Mouse (Mus musculus) liver, embryonic 16.5 days (tissue): Measurements from ENCODE around the gene Galnt18. TPM values are rescaled to one million over a fixed set of nuclear protein-coding genes. Genes with fewer than 3 reads are reported as not detected.

ENCODE experiments used
- ATAC-seq: fragments of 200-750 bp; cut with Nextera tagmentation; 2 replicates; pipeline ENCODE4 v1.8.0; 2017; ENCODE audit warnings: low read depth, mild to moderate bottlenecking, moderate number of reproducible peaks, moderate library complexity
- H3K27ac ChIP-seq: fragments of 300-500 bp; sonication (generic); 2 replicates; pipeline ENCODE4 v1.5.1; 2014; ENCODE audit warnings: mild to moderate bottlenecking, low read length
- H3K27me3 ChIP-seq: fragments of 300-500 bp; sonication (generic); 2 replicates; pipeline ENCODE4 v1.6.1; 2014; ENCODE audit warnings: low read depth, low read length, mixed read lengths; ENCODE audit not compliant: control insufficient read depth, insufficient read depth
- H3K36me3 ChIP-seq: fragments of 300-500 bp; sonication (generic); 2 replicates; pipeline ENCODE4 v1.6.1; 2014; ENCODE audit warnings: mild to moderate bottlenecking; ENCODE audit not compliant: control insufficient read depth, insufficient read depth
- H3K4me1 ChIP-seq: fragments of 300-500 bp; sonication (generic); 2 replicates; pipeline ENCODE4 v1.6.1; 2014; ENCODE audit warnings: low read depth, low read length, mixed read lengths; ENCODE audit not compliant: control insufficient read depth
- H3K4me2 ChIP-seq: fragments of 300-500 bp; sonication (generic); 2 replicates; pipeline ENCODE4 v1.6.1; 2014; ENCODE audit warnings: low read depth, low read length, mixed read lengths
- H3K4me3 ChIP-seq: fragments of 300-500 bp; sonication (generic); 2 replicates; pipeline ENCODE4 v1.5.1; 2014; ENCODE audit warnings: low read depth, mild to moderate bottlenecking, low read length
- H3K9ac ChIP-seq: fragments of 300-500 bp; sonication (generic); 2 replicates; pipeline ENCODE4 v1.6.1; 2014; ENCODE audit warnings: low read depth, low read length
- H3K9me3 ChIP-seq: fragments of 300-500 bp; sonication (generic); replicated peaks from 2 replicates; pipeline ENCODE4 v1.6.1; 2016; ENCODE audit warnings: low read length; ENCODE audit not compliant: control insufficient read depth
- WGBS: fragments of 180-500 bp; shearing (Covaris S2); extraction: QIAGEN DNeasy Blood & Tissue Kit; methylation state at CpG from one replicate; pipeline ENCODE4 v1.1.7; 2014; ENCODE audit not compliant: insufficient replicate concordance; 5-methylcytosine and 5-hydroxymethylcytosine counted together
- polyA plus RNA-seq: library from polyadenylated mRNA; unstranded; fragments of >200 nt; fragmentation: Nextera tagmentation; extraction: Ambion mirVana; gene quantifications from 2 replicates; pipeline ENCODE4 v1.2.1, GENCODE M21; 2015

The Galnt18 gene
- polyA plus RNA-seq, 1 experiment from 2014 or later = 2.2 TPM

- Histone ChIP-seq H3K4me3 (peak overlapping the region; percentile 30; the same call in 1 of the 2 replicates), H3K27me3 (peaks cover 30% of the 10 kb centered on the region), H3K4me2 (peak overlapping the region; percentile 51), H3K9me3 (no peaks in the 10 kb centered on the region), H3K4me1 (no peaks in the 10 kb centered on the region), H3K9ac (no peak overlapping the region), H3K36me3 (no peaks in the 10 kb centered on the region), H3K27ac (no peak overlapping the region)
- 15% methylated on average over 27 of the region's 27 CpGs for WGBS
- ATAC-seq = no peak
These were observed 831 bp downstream of the Galnt18 start for GRCm38 (mm10) chr7:111778789-111779503.

DNA sequence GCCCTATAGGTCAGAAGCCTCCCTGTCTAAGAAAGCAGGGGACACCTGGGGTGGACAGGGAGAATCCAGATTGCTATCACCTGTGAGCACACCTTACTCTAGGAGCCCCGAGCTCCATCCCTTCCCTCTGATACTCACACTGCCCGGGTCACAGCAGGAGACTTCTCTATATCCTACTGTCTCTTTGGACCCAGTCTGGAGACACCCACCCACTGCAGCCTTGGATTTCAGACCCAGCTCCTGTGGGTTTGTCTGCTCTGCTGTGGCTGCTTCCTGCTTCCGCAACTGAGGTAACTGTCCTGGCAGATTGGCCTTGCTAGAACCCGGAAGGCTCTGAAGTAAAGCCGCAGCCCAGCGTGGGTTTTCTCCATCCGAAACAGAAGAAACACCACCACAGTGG, 1.6 kb downstream of the Galnt18 start:
- Histone ChIP-seq H3K36me3 (no peaks in the 10 kb centered on the region), H3K9me3 (no peaks in the 10 kb centered on the region), H3K4me3 (no peak overlapping the region), H3K27ac (no peak overlapping the region), H3K4me1 (no peaks in the 10 kb centered on the region), H3K27me3 (peaks cover 30% of the 10 kb centered on the region), H3K9ac (no peak overlapping the region), H3K4me2 (no peak overlapping the region)
- no peak for ATAC-seq
- 36% methylated on average over 7 of the region's 7 CpGs for WGBS

DNA sequence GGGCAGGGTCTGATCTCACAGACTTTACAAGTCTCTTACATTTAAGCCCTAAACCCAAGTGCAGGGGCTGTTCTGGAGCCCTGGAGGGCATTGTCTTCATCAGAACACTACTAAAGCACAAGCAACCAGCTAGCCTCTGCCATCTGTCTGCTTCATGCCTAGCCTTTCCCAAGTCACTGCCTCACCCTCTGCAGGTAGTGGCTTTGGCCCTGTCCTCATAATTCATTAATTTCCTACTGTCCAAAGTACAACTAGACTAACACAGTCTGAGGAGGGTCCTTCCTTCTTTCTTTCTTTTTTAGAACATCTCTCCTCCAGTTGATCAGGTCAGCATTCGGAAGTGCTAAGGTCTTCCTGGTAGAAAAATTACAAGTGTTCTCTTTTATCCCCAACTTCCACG, 2.6 kb downstream of the Galnt18 start:
- H3K27me3 ChIP-seq = peaks cover 30% of the 10 kb centered on the region
- H3K4me3 ChIP-seq = no peak overlapping the region
- H3K27ac ChIP-seq = no peak overlapping the region
- H3K4me1 ChIP-seq = no peaks in the 10 kb centered on the region
- no peak overlapping the region for H3K4me2 ChIP-seq
- no peak for ATAC-seq
- 51% methylated on average over 2 of the region's 2 CpGs for WGBS
- no peak overlapping the region for H3K9ac ChIP-seq
- no peaks in the 10 kb centered on the region for H3K36me3 ChIP-seq
- H3K9me3 ChIP-seq = no peaks in the 10 kb centered on the region

DNA sequence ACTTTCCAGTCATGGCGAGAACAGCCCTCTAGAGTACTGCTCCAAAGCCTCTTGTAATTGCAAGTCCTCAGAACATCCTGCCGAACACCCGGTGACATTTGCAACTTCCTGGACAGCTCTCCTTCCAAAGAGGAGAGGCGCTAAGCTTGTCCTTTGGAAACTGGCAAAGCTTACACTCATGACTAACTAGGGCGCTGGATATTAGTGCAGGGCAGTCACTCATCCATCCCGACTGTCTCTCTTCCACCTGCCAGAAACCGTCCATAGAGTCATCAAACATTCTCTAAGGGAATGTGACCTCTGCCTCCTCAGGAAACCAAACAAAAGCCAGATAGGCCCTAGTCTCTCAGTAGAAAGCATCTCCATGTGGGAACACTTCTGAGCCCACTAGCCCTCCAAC, 3.6 kb downstream of the Galnt18 start:
- no peak for ATAC-seq
- 35% methylated on average over 7 of the region's 7 CpGs for WGBS
- H3K27ac ChIP-seq = no peak overlapping the region

GRCm38 (mm10) chr7:111772398-111772797, 7.4 kb downstream of the Galnt18 start:
- Histone ChIP-seq H3K27ac (no peak overlapping the region), H3K4me1 (no peaks in the 10 kb centered on the region), H3K36me3 (no peaks in the 10 kb centered on the region), H3K4me3 (no peak overlapping the region), H3K4me2 (no peak overlapping the region), H3K27me3 (no peaks in the 10 kb centered on the region), H3K9me3 (no peaks in the 10 kb centered on the region), H3K9ac (no peak overlapping the region)
- 52% methylated on average over 2 of the region's 2 CpGs for WGBS
- no peak for ATAC-seq

More for the DNA sequence above, 3.6 kb downstream of the Galnt18 start:
- Histone ChIP-seq H3K36me3 (no peaks in the 10 kb centered on the region), H3K9ac (no peak overlapping the region), H3K4me3 (no peak overlapping the region), H3K4me1 (no peaks in the 10 kb centered on the region), H3K4me2 (no peak overlapping the region), H3K27me3 (peaks cover 30% of the 10 kb centered on the region), H3K9me3 (no peaks in the 10 kb centered on the region)

GRCm38 (mm10) chr7:111771251-111771801, 8.5 kb downstream of the Galnt18 start:
- Histone ChIP-seq H3K4me2 (no peak overlapping the region), H3K36me3 (no peaks in the 10 kb centered on the region), H3K27me3 (no peaks in the 10 kb centered on the region), H3K9me3 (no peaks in the 10 kb centered on the region), H3K27ac (no peak overlapping the region), H3K9ac (no peak overlapping the region), H3K4me3 (no peak overlapping the region), H3K4me1 (no peaks in the 10 kb centered on the region)
- no peak for ATAC-seq
- 55% methylated on average over 8 of the region's 8 CpGs for WGBS

- Histone ChIP-seq H3K27ac (no peak overlapping the region), H3K36me3 (no peaks in the 10 kb centered on the region), H3K9ac (no peak overlapping the region), H3K4me1 (no peaks in the 10 kb centered on the region), H3K27me3 (no peaks in the 10 kb centered on the region), H3K4me3 (no peak overlapping the region), H3K4me2 (no peak overlapping the region), H3K9me3 (no peaks in the 10 kb centered on the region)
- ATAC-seq = no peak
- 72% methylated on average over 3 of the region's 3 CpGs for WGBS
These were observed 9.2 kb downstream of the Galnt18 start for GRCm38 (mm10) chr7:111770585-111770984.

- WGBS = 51% methylated on average over 9 of the region's 9 CpGs
- H3K27me3 ChIP-seq = no peaks in the 10 kb centered on the region
- no peak overlapping the region for H3K27ac ChIP-seq
- H3K36me3 ChIP-seq = no peaks in the 10 kb centered on the region
- no peaks in the 10 kb centered on the region for H3K4me1 ChIP-seq
- no peak overlapping the region for H3K9ac ChIP-seq
- H3K9me3 ChIP-seq = no peaks in the 10 kb centered on the region
- H3K4me2 ChIP-seq = no peak overlapping the region
- ATAC-seq = no peak
- H3K4me3 ChIP-seq = no peak overlapping the region
These were observed 13.5 kb downstream of the Galnt18 start for GRCm38 (mm10) chr7:111766145-111766767.

- WGBS = 30% methylated on average over 6 of the region's 6 CpGs
- ATAC-seq = no peak
These were observed 17.0 kb downstream of the Galnt18 start for GRCm38 (mm10) chr7:111762754-111763153.

More at GRCm38 (mm10) chr7:111762754-111763153, 17.0 kb downstream of the Galnt18 start:
- no peaks in the 10 kb centered on the region for H3K36me3 ChIP-seq
- no peaks in the 10 kb centered on the region for H3K4me1 ChIP-seq
- no peak overlapping the region for H3K27ac ChIP-seq
- H3K4me2 ChIP-seq = no peak overlapping the region
- H3K9ac ChIP-seq = no peak overlapping the region
- no peaks in the 10 kb centered on the region for H3K27me3 ChIP-seq
- H3K9me3 ChIP-seq = no peaks in the 10 kb centered on the region
- H3K4me3 ChIP-seq = no peak overlapping the region
